Mouse (Mus musculus) hindbrain, embryonic 11.5 days (tissue): ENCODE measurements at regions not wholly inside any gene's neighbourhood (a gene's known extent, or its start where the extent isn't known, plus 50 kb on each side); places are given as distances from the start of the nearest gene placed in this dataset.
"Not testable (repeated sequence)": the region's sequence is repeated elsewhere in the genome, so short reads cannot be mapped to it uniquely, and the experiment has no call there.

ENCODE experiments used
- ATAC-seq: fragments of 200-750 bp; cut with Nextera tagmentation; 2 replicates; pipeline ENCODE4 v1.8.0; 2017; ENCODE audit warnings: mild to moderate bottlenecking, moderate TSS enrichment, moderate library complexity; ENCODE audit not compliant: low FRiP score
- DNase-seq: peaks from one replicate; pipeline ENCODE4 v3.0.0-alpha.2; 2015; ENCODE audit warnings: low spot score
- H3K27ac ChIP-seq: fragments of 300-500 bp; sonication (generic); 2 replicates; pipeline ENCODE4 v1.5.1; 2014; ENCODE audit warnings: mild to moderate bottlenecking, low read depth, low read length
- H3K27me3 ChIP-seq: fragments of 300-500 bp; sonication (generic); 2 replicates; pipeline ENCODE4 v1.6.1; 2014; ENCODE audit warnings: mild to moderate bottlenecking, low read length, moderate library complexity, mixed read lengths; ENCODE audit not compliant: control insufficient read depth, insufficient read depth
- H3K36me3 ChIP-seq: fragments of 300-500 bp; sonication (generic); 2 replicates; pipeline ENCODE4 v1.6.1; 2014; ENCODE audit warnings: mild to moderate bottlenecking, low read length, moderate library complexity, mixed read lengths; ENCODE audit not compliant: control insufficient read depth, insufficient read depth
- H3K4me1 ChIP-seq: fragments of 300-500 bp; sonication (generic); replicated peaks from 2 replicates; pipeline ENCODE4 v1.6.1; 2014; ENCODE audit warnings: low read length, mixed read lengths; ENCODE audit not compliant: control insufficient read depth, insufficient read depth
- H3K4me2 ChIP-seq: fragments of 300-500 bp; sonication (generic); replicated peaks from 2 replicates; pipeline ENCODE4 v1.6.1; 2014; ENCODE audit warnings: mild to moderate bottlenecking, low read depth, low read length
- H3K4me3 ChIP-seq: fragments of 300-500 bp; sonication (generic); 2 replicates; pipeline ENCODE4 v1.5.1; 2014; ENCODE audit warnings: low read depth, low read length
- H3K9ac ChIP-seq: fragments of 300-500 bp; sonication (generic); 2 replicates; pipeline ENCODE4 v1.6.1; 2014; ENCODE audit warnings: low read depth, low read length
- H3K9me3 ChIP-seq: fragments of 300-500 bp; sonication (generic); 2 replicates; pipeline ENCODE4 v1.6.1; 2016; ENCODE audit warnings: low read length; ENCODE audit not compliant: control insufficient read depth
- WGBS: fragments of 180-500 bp; shearing (Covaris S2); extraction: QIAGEN DNeasy Blood & Tissue Kit; methylation state at CpG from one replicate; pipeline ENCODE4 v1.1.7; 2014; 5-methylcytosine and 5-hydroxymethylcytosine counted together

DNA sequence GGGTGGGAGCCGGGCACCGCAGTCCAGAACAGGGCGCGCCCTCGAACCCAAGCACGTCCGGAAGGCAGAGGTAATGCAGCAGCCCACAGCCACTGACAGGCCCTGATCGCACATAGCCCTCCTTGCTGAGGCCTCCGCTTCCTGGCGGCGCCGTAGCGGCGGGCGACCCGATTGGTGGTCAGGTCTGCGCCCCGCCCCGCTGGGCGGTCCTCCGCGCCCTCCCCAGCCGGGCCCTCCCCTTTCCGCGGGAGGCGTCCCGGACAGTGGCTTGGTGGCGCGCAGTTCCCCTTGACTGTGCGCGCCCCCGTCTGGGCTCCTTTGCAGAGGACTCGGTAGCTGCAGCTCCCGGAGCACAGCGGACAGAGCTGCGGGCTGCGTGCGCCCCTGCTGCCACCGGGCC is 375.5 kb upstream of the Asap2 start:
- peak; percentile 78 for DNase-seq
- H3K4me3 ChIP-seq: peak overlapping the region; percentile 28
- not testable (repeated sequence) for H3K9ac ChIP-seq, H3K36me3 ChIP-seq, ATAC-seq, H3K9me3 ChIP-seq, H3K27me3 ChIP-seq, H3K4me2 ChIP-seq, H3K27ac ChIP-seq, H3K4me1 ChIP-seq
- 2% methylated on average over 9 of the region's 39 CpGs for whole genome bisulfite sequencing
